ENCODE assay signal across 6 mouse cellular contexts in genomic region chr6:90632526-90632925, GRCm38 (mm10). TPM values are rescaled to one million over a fixed set of nuclear protein-coding genes. Genes with fewer than 3 reads are reported as not detected.
DNase-seq lines count a peak whose midpoint lies in the region; ATAC-seq and TF ChIP-seq lines count a peak whose summit lies in the region.
"Not testable (repeated sequence)": the region's sequence is repeated elsewhere in the genome, so short reads cannot be mapped to it uniquely, and the experiment has no call there.

No protein-coding gene starts in this region.

- not testable (repeated sequence) for H3K9ac ChIP-seq in CH12.LX (ENCODE audit: insufficient read depth, low read depth); forebrain, postnatal 0 days; intestine, postnatal 0 days (ENCODE audit: low read depth, low read length); liver, embryonic 12.5 days; midbrain, embryonic 14.5 days (replicated peaks; ENCODE audit: low read length)

- not testable (repeated sequence) for H3K79me2 ChIP-seq in CH12.LX (replicated peaks; ENCODE audit: control insufficient read depth, extremely low read depth, insufficient read depth, poor library complexity, severe bottlenecking)

- not testable (repeated sequence) for TF ChIP-seq RAD21 in CH12.LX (IDR thresholded peaks at IDR 0.05; ENCODE audit: low read depth, low read length)

- not testable (repeated sequence) for H3K27ac ChIP-seq in CH12.LX (ENCODE audit: insufficient read depth, low read depth); forebrain, postnatal 0 days (ENCODE audit: low read depth, low read length); intestine, postnatal 0 days (ENCODE audit: low read depth, low read length); midbrain, embryonic 14.5 days (replicated peaks; ENCODE audit: low read depth, low read length)
- peak overlapping the region; percentile 34; the same call in 1 of the 2 replicates for H3K27ac ChIP-seq in liver, embryonic 12.5 days

- dilution Hi-C loops in CH12.LX (cut with MboI; ENCODE audit: extremely low pct_ligation_motif_present, extremely low pct_unique_long_range_greater_than_20kb, low sequenced_read_pairs), result not testable (repeated sequence)

- not testable (repeated sequence) for H3K4me2 ChIP-seq in CH12.LX (ENCODE audit: insufficient read depth, low read depth, poor library complexity, severe bottlenecking); forebrain, postnatal 0 days (ENCODE audit: low read depth); intestine, postnatal 0 days (replicated peaks; ENCODE audit: low read depth); liver, embryonic 12.5 days; midbrain, embryonic 14.5 days (ENCODE audit: low read length)

- H3K27me3 ChIP-seq in CH12.LX (replicated peaks); forebrain, postnatal 0 days (ENCODE audit: insufficient read depth, low read length); intestine, postnatal 0 days (replicated peaks; ENCODE audit: control insufficient read depth, insufficient read depth, low read length); liver, embryonic 12.5 days (replicated peaks); midbrain, embryonic 14.5 days (ENCODE audit: control insufficient read depth, insufficient read depth, low read length): not testable (repeated sequence)

- DNase-seq in CH12.LX (ENCODE audit: extremely low read depth); forebrain, postnatal 0 days: not testable (repeated sequence)
- DNase-seq in R1 (ENCODE audit: low read depth, low spot score), result peak; percentile 44
- DNase-seq in midbrain, embryonic 14.5 days, result peak; percentile 27

- H3K9me3 ChIP-seq in CH12.LX (replicated peaks; ENCODE audit: low read length); forebrain, postnatal 0 days (ENCODE audit: low read length); intestine, postnatal 0 days (ENCODE audit: control insufficient read depth); liver, embryonic 12.5 days (replicated peaks); midbrain, embryonic 14.5 days (ENCODE audit: control insufficient read depth, low read length): not testable (repeated sequence)

- TF ChIP-seq CTCF in CH12.LX (conservative IDR thresholded peaks at IDR 0.05 in 1 of 2, IDR thresholded peaks at IDR 0.05 in 1 of 2; ENCODE audit: low read depth in 2 of 2, low read length in 2 of 2), result peak; percentile 7 to 41; a peak in 2 of 4 replicates
- 0 out of 2 replicates have a peak, but pooled peaks have one; percentile 22 for TF ChIP-seq CTCF in forebrain, postnatal 0 days (IDR thresholded peaks at IDR 0.05; ENCODE audit: low read depth)
- peak; percentile 59 for TF ChIP-seq CTCF in intestine, postnatal 0 days (IDR thresholded peaks at IDR 0.05; ENCODE audit: low read depth)

- not testable (repeated sequence) for H3K4me3 ChIP-seq in CH12.LX (replicated peaks in 1 of 3; ENCODE audit: low read depth in 2 of 3, low read length in 2 of 3, poor library complexity in 1 of 3); forebrain, postnatal 0 days (ENCODE audit: low read depth, low read length); intestine, postnatal 0 days (ENCODE audit: low read depth, low read length); liver, embryonic 12.5 days; midbrain, embryonic 14.5 days (replicated peaks; ENCODE audit: low read depth, low read length)

- not testable (repeated sequence) for ATAC-seq in forebrain, postnatal 0 days; intestine, postnatal 0 days; liver, embryonic 12.5 days; midbrain, embryonic 14.5 days (ENCODE audit: low FRiP score, low TSS enrichment)

- TF ChIP-seq POLR2A in CH12.LX (IDR thresholded peaks at IDR 0.05; ENCODE audit: low read depth, low read length), result not testable (repeated sequence)

- TF ChIP-seq EP300 in CH12.LX (IDR thresholded peaks at IDR 0.05; ENCODE audit: low read length), result not testable (repeated sequence)

- not testable (repeated sequence) for H3K36me3 ChIP-seq in CH12.LX (replicated peaks in 1 of 2; ENCODE audit: control insufficient read depth in 1 of 2, insufficient read depth in 1 of 2, low read length in 1 of 2); forebrain, postnatal 0 days (ENCODE audit: insufficient read depth); intestine, postnatal 0 days (ENCODE audit: control insufficient read depth, insufficient read depth); midbrain, embryonic 14.5 days (ENCODE audit: control insufficient read depth, insufficient read depth, low read length)
- peaks cover 98% of the 10 kb centered on the region for H3K36me3 ChIP-seq in liver, embryonic 12.5 days

- WGBS in forebrain, postnatal 0 days, result 77% methylated on average over 3 of the region's 3 CpGs
- WGBS in intestine, postnatal 0 days, result 80% methylated on average over 3 of the region's 3 CpGs
- 65% methylated on average over 3 of the region's 3 CpGs for WGBS in liver, embryonic 12.5 days (ENCODE audit: insufficient replicate concordance)
- WGBS in midbrain, embryonic 14.5 days, result 73% methylated on average over 3 of the region's 3 CpGs

- in situ Hi-C loops in CH12.LX (cut with MboI; ENCODE audit: low pct_ligation_motif_present, low pct_unique_long_range_greater_than_20kb, low sequenced_read_pairs), result not testable (repeated sequence)

- H3K4me1 ChIP-seq in CH12.LX (ENCODE audit: control insufficient read depth in 1 of 2, insufficient read depth in 2 of 2), result peaks cover 16 to 17% of the 10 kb centered on the region in 2 experiments
- not testable (repeated sequence) for H3K4me1 ChIP-seq in forebrain, postnatal 0 days (ENCODE audit: insufficient read depth); intestine, postnatal 0 days (replicated peaks; ENCODE audit: control insufficient read depth, insufficient read depth, low read length); midbrain, embryonic 14.5 days (ENCODE audit: control insufficient read depth, insufficient read depth, low read length)
- H3K4me1 ChIP-seq in liver, embryonic 12.5 days, result peaks cover 36% of the 10 kb centered on the region

RNA-seq across cellular contexts. Expression of gene Slc41a3, which starts 28.0 kb away (rescaled TPM):
- total RNA-seq in CH12.LX (2012; rRNA removed) (0.55 and 0.59 TPM in 2 replicates), CH12.LX (2014; rRNA removed) (0.15 TPM in 1 of 2 replicates, not detected in the other)
- polyA plus RNA-seq in CH12.LX (2012; ENCODE audit: insufficient read length, low read depth), result 0.10 TPM in 1 of 2 replicates, not detected in the other
- 4.7 and 7.9 TPM in 2 replicates for total RNA-seq in forebrain, postnatal 0 days (2014; rRNA removed)
- 5.1 and 9.4 TPM in 2 replicates for polyA plus RNA-seq in forebrain, postnatal 0 days (2015; fragmentation: Nextera tagmentation; extraction: Ambion mirVana)
- 8.8 and 10.0 TPM in 2 replicates for polyA plus RNA-seq in intestine, postnatal 0 days (2015; fragmentation: Nextera tagmentation; extraction: Ambion mirVana)
- 39.7 and 42.4 TPM in 2 replicates for polyA plus RNA-seq in liver, embryonic 12.5 days (2016; fragmentation: Nextera tagmentation; extraction: Ambion mirVana)
- 4.7 and 5.3 TPM in 2 replicates for polyA plus RNA-seq in midbrain, embryonic 14.5 days (2014; fragmentation: Nextera tagmentation; extraction: Ambion mirVana)
